Mouse (Mus musculus): Measurements from ENCODE around the gene Wdfy4.

Wdfy4 gene

GRCm38 (mm10) chr14:32986659-32987058 is 198.6 kb downstream of the Wdfy4 start:
- no peak for DNase-seq (ENCODE audit: low read depth, low spot score)

- no peak for DNase-seq (ENCODE audit: low read depth, low spot score)
Observed at GRCm38 (mm10) chr14:32984176-32984738, 201.1 kb downstream of the Wdfy4 start.

- DNase-seq (ENCODE audit: low read depth, low spot score) = no peak
Observed at GRCm38 (mm10) chr14:32970700-32971099, 214.6 kb downstream of the Wdfy4 start.

DNA sequence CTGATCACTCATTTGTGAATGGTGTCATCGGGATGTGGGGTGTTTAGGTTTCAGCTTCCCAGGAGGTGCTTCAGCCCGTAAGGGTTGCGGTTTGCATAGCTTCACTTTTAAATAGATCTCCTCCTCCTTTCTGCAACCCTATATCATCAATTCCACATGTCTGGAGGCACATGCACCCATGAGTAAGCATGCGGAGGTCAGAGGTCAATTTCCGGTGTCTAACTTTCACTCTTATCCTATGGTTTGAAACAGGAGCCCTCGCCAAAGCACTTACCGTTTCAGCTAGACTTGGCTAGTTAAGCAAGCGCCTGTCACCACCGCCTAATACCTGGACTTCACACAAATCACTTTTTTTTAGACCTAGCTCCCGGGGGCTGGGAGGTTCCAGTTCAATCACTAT is 220.6 kb downstream of the Wdfy4 start:
- DNase-seq (ENCODE audit: low read depth, low spot score) = no peak

- DNase-seq (ENCODE audit: low read depth, low spot score) = peak; percentile 31
Observed at GRCm38 (mm10) chr14:32960481-32960880, 224.8 kb downstream of the Wdfy4 start.

GRCm38 (mm10) chr14:32958671-32959070 is 226.6 kb downstream of the Wdfy4 start:
- DNase-seq (ENCODE audit: low read depth, low spot score) = no peak

GRCm38 (mm10) chr14:32956486-32956885 is 228.8 kb downstream of the Wdfy4 start:
- DNase-seq (ENCODE audit: low read depth, low spot score) = no peak

DNA sequence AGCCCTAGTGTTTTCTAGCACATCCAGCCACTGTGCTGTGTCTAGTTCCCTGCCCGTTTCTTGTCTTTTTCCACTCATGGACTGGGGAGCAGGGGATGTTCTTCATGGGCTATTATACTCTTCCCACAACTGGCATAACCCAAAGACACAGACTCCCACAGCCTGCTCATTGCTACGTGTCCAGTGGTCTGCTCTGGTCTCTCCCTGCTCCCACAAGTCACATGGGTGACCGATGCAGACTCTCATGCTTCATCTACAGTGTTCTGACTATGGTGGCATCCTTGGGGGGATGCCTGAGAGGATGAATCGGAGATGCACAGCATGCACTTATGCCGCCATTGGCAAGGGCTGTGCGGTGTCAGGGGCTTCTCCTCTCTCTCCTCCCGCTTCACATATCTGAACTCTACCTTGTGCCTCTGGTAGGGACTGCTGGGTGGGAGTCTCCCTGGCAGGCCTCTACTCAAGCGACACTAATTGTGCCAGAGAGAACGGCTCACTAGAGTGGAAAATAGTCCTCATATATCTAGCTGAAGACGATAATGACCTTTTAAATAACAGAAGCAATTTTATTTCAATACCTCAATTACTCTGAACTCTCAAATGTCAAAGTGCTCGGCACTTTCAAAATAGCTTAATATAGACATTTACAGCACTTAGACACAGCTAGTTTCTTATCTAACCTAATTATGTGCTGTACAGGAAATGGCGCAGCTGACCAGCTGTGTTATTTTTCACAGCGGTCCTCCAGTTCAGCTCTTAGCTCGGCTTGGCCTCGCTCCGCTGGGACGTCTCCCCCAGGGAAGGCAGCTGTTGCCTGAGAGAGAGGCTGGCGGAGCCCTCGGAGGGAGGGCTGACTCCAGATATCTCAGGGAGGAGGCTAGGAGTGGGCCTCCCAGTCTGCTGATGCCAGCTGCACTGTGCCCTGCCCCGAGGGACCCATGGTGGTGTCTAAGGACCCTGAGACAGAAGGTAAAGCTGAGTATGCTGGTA is 234.7 kb downstream of the Wdfy4 start:
- no peak for DNase-seq (ENCODE audit: low read depth, low spot score)

DNA sequence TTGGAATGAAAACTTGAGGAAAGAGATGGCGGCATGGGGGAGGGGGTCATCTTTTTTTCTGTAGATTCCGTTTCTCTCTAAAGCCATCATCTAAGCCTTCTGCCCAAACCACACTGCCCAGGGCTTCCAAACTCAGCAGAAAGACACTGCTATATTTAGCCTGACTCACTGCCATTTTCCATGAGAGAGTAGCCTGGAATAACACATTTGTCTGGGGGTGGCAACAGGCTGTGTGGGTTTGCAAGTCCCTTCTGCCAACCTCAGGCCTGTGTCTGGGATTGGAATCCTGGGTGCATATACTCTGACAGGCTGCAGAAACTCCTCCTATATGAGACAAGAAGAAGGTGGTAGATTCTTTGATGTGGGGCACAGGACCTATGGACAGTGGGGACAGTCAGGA is 237.8 kb downstream of the Wdfy4 start:
- DNase-seq (ENCODE audit: low read depth, low spot score) = no peak

DNA sequence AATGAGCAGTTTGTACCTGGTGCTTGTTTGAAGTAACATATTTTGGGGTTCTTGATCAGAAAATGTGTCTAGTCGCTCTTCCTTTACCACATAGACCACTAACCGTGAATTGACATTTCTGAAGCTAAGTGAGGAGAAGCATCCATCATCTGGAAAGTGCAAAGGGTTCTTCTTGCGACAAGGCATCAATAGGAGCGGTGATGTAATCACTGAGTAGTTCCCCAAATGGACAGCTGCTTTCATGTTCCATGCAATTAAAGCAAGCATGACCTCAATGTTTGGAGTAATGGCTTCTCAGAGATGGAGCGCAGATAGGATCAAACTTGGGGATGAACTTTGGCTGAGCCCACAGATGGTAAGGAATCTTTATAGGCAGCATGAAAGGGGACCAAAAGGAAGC is 246.1 kb downstream of the Wdfy4 start:
- DNase-seq (ENCODE audit: low read depth, low spot score) = no peak

- no peak for DNase-seq (ENCODE audit: low read depth, low spot score)
Observed at GRCm38 (mm10) chr14:32934064-32934463, 251.2 kb downstream of the Wdfy4 start.

DNA sequence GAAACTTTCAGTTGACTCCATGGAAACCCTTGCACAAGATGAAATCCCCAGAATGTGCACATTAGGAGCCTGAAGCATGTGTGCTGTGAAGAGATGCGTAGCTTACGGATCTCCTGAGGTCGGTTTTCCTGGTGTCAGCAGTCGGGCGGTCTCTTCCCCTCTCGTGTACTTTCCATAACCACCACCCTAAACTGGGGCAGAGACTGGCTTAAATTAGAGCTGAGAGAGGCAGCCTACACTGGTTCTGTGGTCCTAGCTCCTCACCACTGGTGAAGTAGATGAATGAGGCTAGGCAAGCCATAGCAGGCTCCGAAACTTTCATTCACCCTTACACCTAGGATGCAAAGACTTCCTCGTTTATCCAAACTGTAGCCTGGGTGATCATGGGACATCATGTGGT is 253.1 kb downstream of the Wdfy4 start:
- no peak for DNase-seq (ENCODE audit: low read depth, low spot score)

DNA sequence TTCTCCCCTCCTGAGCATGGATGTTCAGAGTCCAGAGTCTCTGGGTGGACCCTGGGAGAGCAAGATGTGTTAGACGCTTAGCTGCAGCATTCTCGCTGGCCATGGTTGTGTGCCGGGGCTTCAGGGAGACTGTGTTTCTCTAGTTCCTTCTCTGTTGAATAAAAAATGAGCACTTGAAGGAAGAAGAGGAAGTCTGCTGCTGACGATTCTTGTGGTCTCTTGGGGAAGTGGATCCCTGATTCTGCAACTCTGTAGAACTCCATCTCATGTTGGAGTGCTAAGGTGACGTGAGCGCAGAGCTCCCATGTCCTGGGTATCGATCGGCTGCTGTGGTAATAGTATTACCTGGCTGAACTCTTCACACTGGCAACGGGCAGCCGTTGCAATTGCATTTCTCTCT is 253.6 kb downstream of the Wdfy4 start:
- no peak for DNase-seq (ENCODE audit: low read depth, low spot score)

DNA sequence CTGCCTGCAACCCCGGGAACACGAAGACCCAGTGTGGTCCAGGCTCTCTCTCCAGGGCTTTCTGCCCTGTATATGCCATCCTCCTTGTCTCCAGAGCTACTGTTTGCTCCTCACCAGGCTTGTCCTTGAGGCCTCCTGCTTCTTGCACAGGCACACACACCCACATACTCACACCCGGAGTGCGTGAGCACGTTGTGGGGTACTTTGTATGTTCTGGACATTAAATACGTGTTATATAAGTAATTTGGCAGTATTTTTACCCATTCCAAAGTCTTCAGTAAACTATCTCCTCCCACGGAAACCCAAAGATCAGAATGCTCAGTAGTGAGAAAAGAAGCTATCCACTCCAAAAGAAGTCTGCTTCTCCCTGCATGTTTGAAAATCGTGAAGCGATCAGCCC is 261.4 kb downstream of the Wdfy4 start:
- DNase-seq (ENCODE audit: low read depth, low spot score) = no peak

DNA sequence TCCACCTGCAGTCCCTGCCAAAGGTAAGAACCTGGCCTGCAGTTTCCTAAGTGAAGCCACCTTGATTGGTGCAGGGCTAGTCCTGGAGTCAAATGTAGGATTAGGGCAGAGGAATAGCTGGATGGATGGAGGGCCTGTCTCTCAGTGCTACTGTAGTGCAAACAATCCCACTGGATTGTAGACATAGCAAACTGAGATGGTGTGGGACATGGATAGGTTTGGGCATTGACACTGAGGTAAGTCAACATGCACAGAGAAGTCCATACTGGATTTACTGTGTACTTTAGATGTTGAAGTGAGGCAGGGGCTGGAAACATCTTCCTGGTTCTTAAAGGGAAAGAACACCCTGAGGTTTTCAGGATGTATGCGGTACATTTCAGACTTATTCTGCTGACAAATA is 267.4 kb downstream of the Wdfy4 start:
- DNase-seq (ENCODE audit: low read depth, low spot score) = no peak

- DNase-seq (ENCODE audit: low read depth, low spot score) = peak; percentile 1
Observed at GRCm38 (mm10) chr14:32915360-32915759, 269.9 kb downstream of the Wdfy4 start.

DNA sequence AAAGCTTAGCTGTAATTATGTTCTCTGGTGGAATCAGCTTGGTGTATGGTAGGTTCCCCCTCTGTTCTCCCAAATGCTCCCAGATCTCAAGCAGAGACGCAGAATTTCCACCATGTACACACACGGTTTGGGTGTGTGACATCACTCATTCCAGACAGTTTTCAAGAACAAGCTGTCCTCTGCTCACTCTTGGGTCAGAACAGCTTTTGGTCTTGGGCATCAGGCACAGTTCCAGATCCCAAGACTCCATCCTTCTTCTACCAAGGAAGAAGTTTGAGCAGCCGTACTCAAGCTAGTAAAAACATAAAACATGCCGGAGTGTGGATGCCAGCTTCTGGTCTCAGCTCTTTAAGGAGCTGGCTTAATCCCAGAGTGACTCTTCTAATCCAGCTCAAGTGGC is 274.1 kb downstream of the Wdfy4 start:
- DNase-seq (ENCODE audit: low read depth, low spot score) = no peak

All from 3T3-L1 (cell line).